Mouse (Mus musculus) kidney, embryonic 14.5 days (tissue): ENCODE measurements at regions not wholly inside any gene's neighbourhood (a gene's known extent, or its start where the extent isn't known, plus 50 kb on each side); places are given as distances from the start of the nearest gene placed in this dataset.

Experiments used
- ATAC-seq: fragments of 200-750 bp; cut with Nextera tagmentation; 2 replicates; pipeline ENCODE4 v1.8.0; 2017; ENCODE audit warnings: moderate number of reproducible peaks, mild to moderate bottlenecking, moderate TSS enrichment, moderate library complexity; ENCODE audit not compliant: low FRiP score, low TSS enrichment
- H3K27ac ChIP-seq: fragments of 300-500 bp; sonication (generic); 2 replicates; pipeline ENCODE4 v1.5.1; 2014; ENCODE audit warnings: low read depth, mild to moderate bottlenecking, low read length, moderate library complexity, mixed read lengths
- H3K27me3 ChIP-seq: fragments of 300-500 bp; sonication (generic); 2 replicates; pipeline ENCODE4 v1.6.1; 2014; ENCODE audit warnings: mild to moderate bottlenecking, low read length; ENCODE audit not compliant: control insufficient read depth, insufficient read depth
- H3K36me3 ChIP-seq: fragments of 300-500 bp; sonication (generic); 2 replicates; pipeline ENCODE4 v1.6.1; 2014; ENCODE audit warnings: low read length, mixed read lengths; ENCODE audit not compliant: control insufficient read depth, insufficient read depth
- H3K4me1 ChIP-seq: fragments of 300-500 bp; sonication (generic); 2 replicates; pipeline ENCODE4 v1.6.1; 2014; ENCODE audit warnings: low read length, mixed read lengths; ENCODE audit not compliant: control insufficient read depth, insufficient read depth
- H3K4me2 ChIP-seq: fragments of 300-500 bp; sonication (generic); replicated peaks from 2 replicates; pipeline ENCODE4 v1.6.1; 2014; ENCODE audit warnings: low read depth, mild to moderate bottlenecking, low read length
- H3K4me3 ChIP-seq: fragments of 300-500 bp; sonication (generic); 2 replicates; pipeline ENCODE4 v1.5.1; 2014; ENCODE audit warnings: mild to moderate bottlenecking, low read length
- H3K9ac ChIP-seq: fragments of 300-500 bp; sonication (generic); 2 replicates; pipeline ENCODE4 v1.6.1; 2014; ENCODE audit warnings: low read depth, mild to moderate bottlenecking, low read length, moderate library complexity
- H3K9me3 ChIP-seq: fragments of 300-500 bp; sonication (generic); 2 replicates; pipeline ENCODE4 v1.6.1; 2016; ENCODE audit warnings: low read length; ENCODE audit not compliant: control insufficient read depth
- WGBS: fragments of 180-500 bp; shearing (Covaris S2); extraction: QIAGEN DNeasy Blood & Tissue Kit; methylation state at CpG from one replicate; pipeline ENCODE4 v1.1.7; 2014; 5-methylcytosine and 5-hydroxymethylcytosine counted together

- no peak overlapping the region for H3K4me2 ChIP-seq
- 13% methylated on average over 11 of the region's 11 CpGs for WGBS
- H3K36me3 ChIP-seq: no peaks in the 10 kb centered on the region
- ATAC-seq: peak; percentile 95
- H3K4me3 ChIP-seq: no peak overlapping the region
- H3K9ac ChIP-seq: no peak overlapping the region
- no peak overlapping the region for H3K27ac ChIP-seq
- H3K9me3 ChIP-seq: no peaks in the 10 kb centered on the region
- H3K27me3 ChIP-seq: no peaks in the 10 kb centered on the region
- H3K4me1 ChIP-seq: peaks cover 16% of the 10 kb centered on the region; the same call in 1 of the 2 replicates
Observed at GRCm38 (mm10) chr10:122230746-122231145, 133.6 kb upstream of the Rxylt1 start.

- WGBS: 94% methylated on average over 8 of the region's 8 CpGs
Observed at GRCm38 (mm10) chr10:122225679-122226078, 128.5 kb upstream of the Rxylt1 start.

DNA sequence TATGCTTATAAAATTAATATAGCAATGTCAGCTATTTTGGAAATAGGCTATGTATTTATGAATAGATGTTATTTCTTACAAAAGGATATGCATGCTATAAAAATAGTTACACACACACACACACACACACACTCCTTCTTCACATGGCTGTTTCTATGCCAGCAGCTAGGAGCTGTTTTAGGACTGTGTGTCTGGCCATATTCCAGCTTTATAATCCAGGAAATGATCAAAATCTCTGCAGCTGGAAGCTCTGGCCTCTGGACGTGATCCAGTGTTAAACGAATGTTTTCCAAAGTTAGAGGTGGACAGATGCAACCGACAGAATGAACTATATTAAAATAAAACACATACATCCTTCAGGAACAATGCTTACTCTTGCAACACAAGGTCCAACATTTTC is 125.9 kb upstream of the Rxylt1 start:
- Histone ChIP-seq H3K9me3 (no peaks in the 10 kb centered on the region), H3K9ac (no peak overlapping the region), H3K27ac (no peak overlapping the region), H3K27me3 (no peaks in the 10 kb centered on the region), H3K4me1 (no peaks in the 10 kb centered on the region), H3K4me3 (no peak overlapping the region), H3K4me2 (no peak overlapping the region), H3K36me3 (no peaks in the 10 kb centered on the region)
- 55% methylated on average over 3 of the region's 3 CpGs for WGBS
- ATAC-seq: no peak

More at GRCm38 (mm10) chr10:122225679-122226078, 128.5 kb upstream of the Rxylt1 start:
- Histone ChIP-seq H3K27ac (no peak overlapping the region), H3K27me3 (no peaks in the 10 kb centered on the region), H3K4me3 (no peak overlapping the region), H3K36me3 (no peaks in the 10 kb centered on the region), H3K4me1 (0 out of 2 replicates have a peak, but pooled peaks cover 6% of the 10 kb centered on the region), H3K4me2 (no peak overlapping the region), H3K9ac (no peak overlapping the region), H3K9me3 (no peaks in the 10 kb centered on the region)
- no peak for ATAC-seq

GRCm38 (mm10) chr10:122217594-122217993 is 120.4 kb upstream of the Rxylt1 start:
- H3K36me3 ChIP-seq: no peaks in the 10 kb centered on the region
- 89% methylated on average over 4 of the region's 4 CpGs for WGBS
- no peak overlapping the region for H3K27ac ChIP-seq
- H3K27me3 ChIP-seq: no peaks in the 10 kb centered on the region
- no peak overlapping the region for H3K9ac ChIP-seq
- H3K9me3 ChIP-seq: no peaks in the 10 kb centered on the region
- H3K4me1 ChIP-seq: no peaks in the 10 kb centered on the region
- H3K4me3 ChIP-seq: no peak overlapping the region
- no peak overlapping the region for H3K4me2 ChIP-seq
- no peak for ATAC-seq

- Histone ChIP-seq H3K4me1 (no peaks in the 10 kb centered on the region), H3K9me3 (no peaks in the 10 kb centered on the region), H3K4me3 (no peak overlapping the region), H3K4me2 (no peak overlapping the region), H3K27ac (no peak overlapping the region), H3K9ac (no peak overlapping the region), H3K27me3 (no peaks in the 10 kb centered on the region), H3K36me3 (no peaks in the 10 kb centered on the region)
- WGBS: 45% methylated on average over 4 of the region's 4 CpGs
- ATAC-seq: no peak
Observed at GRCm38 (mm10) chr10:122199791-122200190, 102.6 kb upstream of the Rxylt1 start.

- Histone ChIP-seq H3K27ac (no peak overlapping the region), H3K4me2 (no peak overlapping the region), H3K4me1 (no peaks in the 10 kb centered on the region), H3K9me3 (no peaks in the 10 kb centered on the region), H3K27me3 (no peaks in the 10 kb centered on the region), H3K4me3 (no peak overlapping the region), H3K9ac (no peak overlapping the region), H3K36me3 (no peaks in the 10 kb centered on the region)
- no peak for ATAC-seq
- WGBS: 87% methylated on average over 4 of the region's 4 CpGs
Observed at GRCm38 (mm10) chr10:122197703-122198102, 100.5 kb upstream of the Rxylt1 start.

DNA sequence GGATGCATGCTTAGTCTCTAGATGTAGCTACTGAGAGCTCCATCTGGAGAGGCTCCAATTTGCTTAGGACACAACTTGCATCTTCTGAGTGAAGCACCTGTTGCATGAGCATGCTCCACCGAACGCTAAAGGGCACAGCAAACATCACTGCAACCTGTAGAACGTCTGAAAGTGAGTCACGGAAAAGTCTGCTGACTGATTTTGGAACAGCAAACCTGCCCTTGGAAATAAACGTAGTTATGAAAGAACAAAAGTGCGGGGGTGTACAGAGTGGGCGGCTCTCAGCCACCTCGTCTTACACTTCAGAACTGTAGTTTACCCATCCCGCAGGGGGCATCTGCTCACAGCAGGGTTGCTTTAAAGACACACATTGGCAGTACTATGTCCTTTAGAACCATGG is 97.0 kb upstream of the Rxylt1 start:
- H3K4me1 ChIP-seq: no peaks in the 10 kb centered on the region
- no peak overlapping the region for H3K9ac ChIP-seq
- H3K27ac ChIP-seq: no peak overlapping the region
- no peaks in the 10 kb centered on the region for H3K27me3 ChIP-seq
- no peak for ATAC-seq
- 87% methylated on average over 9 of the region's 9 CpGs for WGBS
- no peaks in the 10 kb centered on the region for H3K9me3 ChIP-seq
- H3K36me3 ChIP-seq: no peaks in the 10 kb centered on the region
- H3K4me3 ChIP-seq: no peak overlapping the region
- H3K4me2 ChIP-seq: no peak overlapping the region

- no peaks in the 10 kb centered on the region for H3K9me3 ChIP-seq
- no peaks in the 10 kb centered on the region for H3K4me1 ChIP-seq
- no peaks in the 10 kb centered on the region for H3K36me3 ChIP-seq
- H3K4me2 ChIP-seq: no peak overlapping the region
- H3K4me3 ChIP-seq: no peak overlapping the region
- H3K9ac ChIP-seq: no peak overlapping the region
- H3K27me3 ChIP-seq: no peaks in the 10 kb centered on the region
- no peak overlapping the region for H3K27ac ChIP-seq
- no peak for ATAC-seq
- WGBS: 92% methylated on average over 5 of the region's 5 CpGs
Observed at GRCm38 (mm10) chr10:122193343-122193742, 96.2 kb upstream of the Rxylt1 start.

- no peaks in the 10 kb centered on the region for H3K9me3 ChIP-seq
- no peak for ATAC-seq
- no peak overlapping the region for H3K4me2 ChIP-seq
- no peaks in the 10 kb centered on the region for H3K27me3 ChIP-seq
- no peaks in the 10 kb centered on the region for H3K4me1 ChIP-seq
- H3K36me3 ChIP-seq: no peaks in the 10 kb centered on the region
- no peak overlapping the region for H3K27ac ChIP-seq
- 85% methylated on average over 9 of the region's 9 CpGs for WGBS
- H3K9ac ChIP-seq: no peak overlapping the region
- no peak overlapping the region for H3K4me3 ChIP-seq
Observed at GRCm38 (mm10) chr10:122185152-122185745, 88.1 kb upstream of the Rxylt1 start.
